Comparison of ENCODE assay signal across 11 mouse cellular contexts in genomic region chr1:132655611-132656010, GRCm38 (mm10).
A peak's percentile ranks its signal among the peaks of the same experiment; 100 is the strongest.
DNase-seq lines count a peak whose midpoint lies in the region; ATAC-seq lines count a peak whose summit lies in the region.
"Had no signal": no experiment of that assay in that cellular context is flagged by ENCODE, and none has a peak within 500 bp of the region (broad histone marks: within the 10 kb centered on the region; RNA-seq: fewer than 3 reads in every experiment).

No protein-coding gene starts in this region.

- no peak for DNase-seq in forebrain, embryonic 14.5 days (ENCODE audit: low spot score)
- no peak for DNase-seq in forebrain, embryonic 11.5 days (ENCODE audit: low spot score)
- DNase-seq in midbrain, embryonic 11.5 days (ENCODE audit: low spot score, missing footprints), result no peak
- peak; percentile 69 to 74 for DNase-seq in cerebellum, postnatal 10 days
- no peak for DNase-seq in layer of hippocampus, adult 8-10 months (ENCODE audit: low spot score in 2 of 2)
- no peak for DNase-seq in layer of hippocampus, adult 9-11 months
- DNase-seq: adrenal gland, postnatal 25 days had no signal

- ATAC-seq in forebrain, embryonic 14.5 days, result no peak
- no peak for ATAC-seq in forebrain, embryonic 11.5 days (replicated peaks; ENCODE audit: low FRiP score)
- ATAC-seq in midbrain, embryonic 15.5 days (replicated peaks), result no peak
- no peak for ATAC-seq in midbrain, embryonic 11.5 days (ENCODE audit: low FRiP score)
- ATAC-seq in neural tube, embryonic 14.5 days (ENCODE audit: low read depth), result no peak

- no peaks in the 10 kb centered on the region; the same call in 1 of the 2 replicates for H3K36me3 ChIP-seq in forebrain, embryonic 14.5 days (ENCODE audit: control insufficient read depth, insufficient read depth, low read length)
- H3K36me3 ChIP-seq in forebrain, embryonic 11.5 days (ENCODE audit: control insufficient read depth, insufficient read depth, low read length), result no peaks in the 10 kb centered on the region
- no peaks in the 10 kb centered on the region for H3K36me3 ChIP-seq in midbrain, embryonic 15.5 days (replicated peaks)
- no peaks in the 10 kb centered on the region for H3K36me3 ChIP-seq in midbrain, embryonic 11.5 days (ENCODE audit: control insufficient read depth, insufficient read depth, low read length)
- H3K36me3 ChIP-seq in neural tube, embryonic 14.5 days (ENCODE audit: control insufficient read depth, insufficient read depth, low read length), result no peaks in the 10 kb centered on the region
- H3K36me3 ChIP-seq: lung, embryonic 15.5 days; midbrain, embryonic 12.5 days had no signal

- no peaks in the 10 kb centered on the region for H3K9me3 ChIP-seq in forebrain, embryonic 14.5 days (replicated peaks; ENCODE audit: control insufficient read depth, low read length)
- no peaks in the 10 kb centered on the region for H3K9me3 ChIP-seq in forebrain, embryonic 11.5 days (ENCODE audit: control insufficient read depth, low read length)
- no peaks in the 10 kb centered on the region for H3K9me3 ChIP-seq in midbrain, embryonic 15.5 days
- no peaks in the 10 kb centered on the region for H3K9me3 ChIP-seq in midbrain, embryonic 11.5 days (ENCODE audit: control insufficient read depth, low read length)
- no peaks in the 10 kb centered on the region for H3K9me3 ChIP-seq in neural tube, embryonic 14.5 days (ENCODE audit: control insufficient read depth, low read length)
- H3K9me3 ChIP-seq: lung, embryonic 15.5 days; midbrain, embryonic 12.5 days had no signal

- no peak overlapping the region for H3K4me2 ChIP-seq in forebrain, embryonic 14.5 days (ENCODE audit: low read length)
- no peak overlapping the region for H3K4me2 ChIP-seq in forebrain, embryonic 11.5 days (ENCODE audit: low read depth, low read length, severe bottlenecking)
- H3K4me2 ChIP-seq in midbrain, embryonic 15.5 days, result no peak overlapping the region
- no peak overlapping the region for H3K4me2 ChIP-seq in midbrain, embryonic 11.5 days
- no peak overlapping the region for H3K4me2 ChIP-seq in neural tube, embryonic 14.5 days (ENCODE audit: low read depth, low read length)
- H3K4me2 ChIP-seq: lung, embryonic 15.5 days; midbrain, embryonic 12.5 days had no signal

- no peak overlapping the region for H3K4me3 ChIP-seq in forebrain, embryonic 14.5 days (ENCODE audit: low read depth, low read length)
- H3K4me3 ChIP-seq in forebrain, embryonic 11.5 days (ENCODE audit: low read depth, low read length), result no peak overlapping the region
- no peak overlapping the region for H3K4me3 ChIP-seq in midbrain, embryonic 15.5 days
- H3K4me3 ChIP-seq in midbrain, embryonic 11.5 days (ENCODE audit: low read depth, low read length), result no peak overlapping the region
- no peak overlapping the region for H3K4me3 ChIP-seq in neural tube, embryonic 14.5 days (ENCODE audit: low read depth, low read length)
- H3K4me3 ChIP-seq: lung, embryonic 15.5 days; midbrain, embryonic 12.5 days had no signal

- H3K9ac ChIP-seq in forebrain, embryonic 14.5 days (ENCODE audit: low read length), result no peak overlapping the region
- no peak overlapping the region for H3K9ac ChIP-seq in forebrain, embryonic 11.5 days (ENCODE audit: low read length)
- no peak overlapping the region for H3K9ac ChIP-seq in midbrain, embryonic 15.5 days
- H3K9ac ChIP-seq in midbrain, embryonic 11.5 days (ENCODE audit: low read length), result no peak overlapping the region
- no peak overlapping the region for H3K9ac ChIP-seq in neural tube, embryonic 14.5 days (replicated peaks; ENCODE audit: low read depth, low read length)
- H3K9ac ChIP-seq: lung, embryonic 15.5 days; midbrain, embryonic 12.5 days had no signal

- H3K27ac ChIP-seq in forebrain, embryonic 14.5 days (ENCODE audit: low read depth, low read length), result peak overlapping the region; percentile 74; the same call in 1 of the 2 replicates
- H3K27ac ChIP-seq in forebrain, embryonic 11.5 days (ENCODE audit: low read depth, low read length), result no peak overlapping the region
- peak overlapping the region; percentile 68 for H3K27ac ChIP-seq in midbrain, embryonic 15.5 days
- H3K27ac ChIP-seq in midbrain, embryonic 11.5 days (ENCODE audit: low read depth, low read length), result no peak overlapping the region
- H3K27ac ChIP-seq in neural tube, embryonic 14.5 days (ENCODE audit: low read depth, low read length), result peak overlapping the region; percentile 50
- H3K27ac ChIP-seq: lung, embryonic 15.5 days had no signal

- peaks cover 40% of the 10 kb centered on the region for H3K4me1 ChIP-seq in forebrain, embryonic 14.5 days (ENCODE audit: control insufficient read depth, insufficient read depth, low read length)
- no peaks in the 10 kb centered on the region for H3K4me1 ChIP-seq in forebrain, embryonic 11.5 days (replicated peaks; ENCODE audit: control insufficient read depth, insufficient read depth, low read length)
- peaks cover 51% of the 10 kb centered on the region for H3K4me1 ChIP-seq in midbrain, embryonic 15.5 days
- H3K4me1 ChIP-seq in midbrain, embryonic 11.5 days (ENCODE audit: control insufficient read depth, insufficient read depth, low read length), result peaks cover 11% of the 10 kb centered on the region; the same call in 1 of the 2 replicates
- peaks cover 38% of the 10 kb centered on the region for H3K4me1 ChIP-seq in neural tube, embryonic 14.5 days (ENCODE audit: control insufficient read depth, insufficient read depth, low read length)
- H3K4me1 ChIP-seq: lung, embryonic 15.5 days had no signal

- H3K27me3 ChIP-seq in forebrain, embryonic 14.5 days (replicated peaks; ENCODE audit: control insufficient read depth, insufficient read depth, low read length), result no peaks in the 10 kb centered on the region
- H3K27me3 ChIP-seq in forebrain, embryonic 11.5 days (ENCODE audit: control insufficient read depth, insufficient read depth, low read length), result no peaks in the 10 kb centered on the region
- H3K27me3 ChIP-seq in midbrain, embryonic 15.5 days (replicated peaks), result no peaks in the 10 kb centered on the region
- H3K27me3 ChIP-seq in midbrain, embryonic 11.5 days (ENCODE audit: control insufficient read depth, insufficient read depth, low read length), result no peaks in the 10 kb centered on the region
- no peaks in the 10 kb centered on the region for H3K27me3 ChIP-seq in neural tube, embryonic 14.5 days (ENCODE audit: control insufficient read depth, insufficient read depth, low read length)
- H3K27me3 ChIP-seq: lung, embryonic 15.5 days; midbrain, embryonic 12.5 days had no signal

- WGBS in forebrain, embryonic 14.5 days, result 72% methylated on average over 6 of the region's 6 CpGs
- WGBS in forebrain, embryonic 11.5 days, result 67% methylated on average over 6 of the region's 6 CpGs
- 67% methylated on average over 6 of the region's 6 CpGs for WGBS in midbrain, embryonic 15.5 days
- WGBS in midbrain, embryonic 11.5 days, result 72% methylated on average over 6 of the region's 6 CpGs
- 60% methylated on average over 6 of the region's 6 CpGs for whole genome bisulfite sequencing in neural tube, embryonic 14.5 days

Comparison
In these comparisons a context has a peak if more than half of its experiments do, and no peak if none do; other contexts are left out.
1. H3K27ac ChIP-seq: peak in forebrain, embryonic 14.5 days (single experiment), midbrain, embryonic 15.5 days (single experiment) and neural tube, embryonic 14.5 days (single experiment); none in forebrain, embryonic 11.5 days (single experiment) and midbrain, embryonic 11.5 days (single experiment).
2. DNase-seq: peak in cerebellum, postnatal 10 days (2 of 2); none in forebrain, embryonic 14.5 days (single experiment), forebrain, embryonic 11.5 days (single experiment), midbrain, embryonic 11.5 days (single experiment), layer of hippocampus, adult 8-10 months (0 of 2) and layer of hippocampus, adult 9-11 months (single experiment).